9 mouse cellular contexts compared by ENCODE assay signal in genomic region chr5:134445895-134446294, GRCm38 (mm10). TPM values are rescaled to one million over a fixed set of nuclear protein-coding genes. Genes with fewer than 3 reads are reported as not detected.
DNase-seq lines count a peak whose midpoint lies in the region; ATAC-seq and TF ChIP-seq lines count a peak whose summit lies in the region.
"Had no signal": no experiment of that assay in that cellular context is flagged by ENCODE, and none has a peak within 500 bp of the region (broad histone marks: within the 10 kb centered on the region; RNA-seq: fewer than 3 reads in every experiment).

No protein-coding gene starts in this region.

- H3K36me3 ChIP-seq in embryonic facial prominence, embryonic 11.5 days (replicated peaks; ENCODE audit: control insufficient read depth, insufficient read depth, low read depth, low read length): no peaks in the 10 kb centered on the region; the same call in none of the 2 replicates
- H3K36me3 ChIP-seq: liver, embryonic 15.5 days had no signal

- WGBS in embryonic facial prominence, embryonic 11.5 days: 50% methylated on average over 10 of the region's 10 CpGs

- H3K4me3 ChIP-seq in gastrocnemius, adult 2 months: no peak overlapping the region
- no peak overlapping the region for H3K4me3 ChIP-seq in embryonic facial prominence, embryonic 11.5 days (ENCODE audit: low read depth, low read length)
- H3K4me3 ChIP-seq: liver, embryonic 15.5 days had no signal

- H3K9me3 ChIP-seq in embryonic facial prominence, embryonic 11.5 days (replicated peaks; ENCODE audit: control insufficient read depth, low read length): no peaks in the 10 kb centered on the region
- H3K9me3 ChIP-seq: liver, embryonic 15.5 days had no signal

- DNase-seq in gastrocnemius, adult 2 months: peak; percentile 52
- DNase-seq in gastrocnemius, postnatal 25 days: no peak
- DNase-seq in left cerebral cortex, postnatal 4 days: peak; percentile 60
- no peak for DNase-seq in left cerebral cortex, postnatal 36 days (ENCODE audit: low spot score in 2 of 2)
- DNase-seq in embryonic facial prominence, embryonic 11.5 days (ENCODE audit: low spot score): peak; percentile 60
- peak; percentile 56 to 64 for DNase-seq in lung, postnatal 4 days
- no peak for DNase-seq in cerebellum, adult 8-10 months
- DNase-seq in right cerebral cortex, adult 18-20 months: no peak

- peak overlapping the region; percentile 57; the same call in 1 of the 2 replicates for H3K27ac ChIP-seq in gastrocnemius, adult 2 months
- peak overlapping the region; percentile 67 for H3K27ac ChIP-seq in embryonic facial prominence, embryonic 11.5 days (replicated peaks; ENCODE audit: low read depth, low read length)
- H3K27ac ChIP-seq: liver, embryonic 15.5 days had no signal

- H3K27me3 ChIP-seq in embryonic facial prominence, embryonic 11.5 days (ENCODE audit: control insufficient read depth, insufficient read depth, low read length): no peaks in the 10 kb centered on the region
- H3K27me3 ChIP-seq: liver, embryonic 15.5 days had no signal

- no peaks in the 10 kb centered on the region; the same call in 1 of the 2 replicates for H3K4me1 ChIP-seq in embryonic facial prominence, embryonic 11.5 days (ENCODE audit: control insufficient read depth, insufficient read depth, low read length)
- H3K4me1 ChIP-seq: liver, embryonic 15.5 days had no signal

- H3K4me2 ChIP-seq in embryonic facial prominence, embryonic 11.5 days (ENCODE audit: low read depth, low read length): peak overlapping the region; percentile 10; the same call in 1 of the 2 replicates
- H3K4me2 ChIP-seq: liver, embryonic 15.5 days had no signal

- intact Hi-C loops in gastrocnemius, adult 2 months (cut with DNase I): no loop called here
- intact Hi-C loops in left cerebral cortex, postnatal 4 days (cut with DNase I): no loop called here
- intact Hi-C loops in left cerebral cortex, postnatal 36 days (cut with DNase I): no loop called here

- ATAC-seq in embryonic facial prominence, embryonic 11.5 days (replicated peaks; ENCODE audit: insufficient number of reproducible peaks, low FRiP score, low TSS enrichment, low read depth): 0 out of 2 replicates have a peak, but pooled peaks have one; percentile 44

- H3K9ac ChIP-seq in embryonic facial prominence, embryonic 11.5 days (replicated peaks; ENCODE audit: low read length): no peak overlapping the region
- H3K9ac ChIP-seq: liver, embryonic 15.5 days had no signal

- TF ChIP-seq CTCF in gastrocnemius, adult 2 months (IDR thresholded peaks at IDR 0.05): no peak

RNA-seq across cellular contexts. Expression of gene Gtf2ird1, which starts 10.6 kb away (rescaled TPM):
- 10 to 100 TPM; 14.6 to 21.5 TPM for total RNA-seq in gastrocnemius, adult 2 months (2021)
- total RNA-seq in gastrocnemius, postnatal 25 days (2021): 1 to 10 TPM; 9.6 to 9.9 TPM
- total RNA-seq in left cerebral cortex, postnatal 4 days (2021): 10 to 100 TPM; 67.6 to 81.6 TPM
- 10 to 100 TPM; 38.5 to 57.8 TPM for total RNA-seq in left cerebral cortex, postnatal 36 days (2021)
- polyA plus RNA-seq in embryonic facial prominence, embryonic 11.5 days (2014; fragmentation: Nextera tagmentation; extraction: Ambion mirVana): 99.8 and 104 TPM in 2 replicates

Comparison
In these comparisons a context has a peak if more than half of its experiments do, and no peak if none do; other contexts are left out.
1. DNase-seq: peak in gastrocnemius, adult 2 months (single experiment), left cerebral cortex, postnatal 4 days (single experiment), embryonic facial prominence, embryonic 11.5 days (single experiment) and lung, postnatal 4 days (2 of 2); none in gastrocnemius, postnatal 25 days (single experiment), left cerebral cortex, postnatal 36 days (0 of 2), cerebellum, adult 8-10 months (single experiment) and right cerebral cortex, adult 18-20 months (single experiment).